Mouse (Mus musculus): Measurements from ENCODE around the gene Gm20388. TPM values are rescaled to one million over a fixed set of nuclear protein-coding genes. Genes with fewer than 3 reads are reported as not detected.

Gene Gm20388
- polyA plus RNA-seq, 1 experiment, result 10.6 TPM

- no peak for TF ChIP-seq POLR2A (IDR thresholded peaks at IDR 0.05; ENCODE audit: borderline replicate concordance, control insufficient read depth, low read depth, low read length)
- TF ChIP-seq CTCF (IDR thresholded peaks at IDR 0.05; ENCODE audit: control insufficient read depth, insufficient read depth, low read length), result no peak
- WGBS, result 71% methylated on average over 11 of the region's 11 CpGs
- Histone ChIP-seq H3K4me1 (ENCODE audit: control insufficient read depth, insufficient read depth, low read length) (no peaks in the 10 kb centered on the region), H3K27ac (ENCODE audit: control insufficient read depth, insufficient read depth, low read depth, low read length, poor library complexity) (no peak overlapping the region), H3K4me3 (replicated peaks; ENCODE audit: control insufficient read depth, low read depth, low read length) (no peak overlapping the region)
Measured at GRCm38 (mm10) chr8:121706956-121707355, 1796.3 kb downstream of the Gm20388 start.

- TF ChIP-seq POLR2A (IDR thresholded peaks at IDR 0.05; ENCODE audit: borderline replicate concordance, control insufficient read depth, low read depth, low read length) (no peak), CTCF (IDR thresholded peaks at IDR 0.05; ENCODE audit: control insufficient read depth, insufficient read depth, low read length) (no peak)
Measured at GRCm38 (mm10) chr8:121708406-121708805, 1797.8 kb downstream of the Gm20388 start.

GRCm38 (mm10) chr8:121717502-121717901 is 1806.9 kb downstream of the Gm20388 start:
- 54% methylated on average over 14 of the region's 14 CpGs for WGBS
- Histone ChIP-seq H3K4me3 (replicated peaks; ENCODE audit: control insufficient read depth, low read depth, low read length) (no peak overlapping the region), H3K4me1 (ENCODE audit: control insufficient read depth, insufficient read depth, low read length) (no peaks in the 10 kb centered on the region), H3K27ac (ENCODE audit: control insufficient read depth, insufficient read depth, low read depth, low read length, poor library complexity) (no peak overlapping the region)
- TF ChIP-seq POLR2A (IDR thresholded peaks at IDR 0.05; ENCODE audit: borderline replicate concordance, control insufficient read depth, low read depth, low read length) (no peak), CTCF (IDR thresholded peaks at IDR 0.05; ENCODE audit: control insufficient read depth, insufficient read depth, low read length) (no peak)

More at GRCm38 (mm10) chr8:121708406-121708805, 1797.8 kb downstream of the Gm20388 start:
- Histone ChIP-seq H3K4me1 (ENCODE audit: control insufficient read depth, insufficient read depth, low read length) (no peaks in the 10 kb centered on the region), H3K27ac (ENCODE audit: control insufficient read depth, insufficient read depth, low read depth, low read length, poor library complexity) (no peak overlapping the region), H3K4me3 (replicated peaks; ENCODE audit: control insufficient read depth, low read depth, low read length) (no peak overlapping the region)
- 59% methylated on average over 6 of the region's 6 CpGs for WGBS

- H3K4me1 ChIP-seq (ENCODE audit: control insufficient read depth, insufficient read depth, low read length), result no peaks in the 10 kb centered on the region
- TF ChIP-seq CTCF (IDR thresholded peaks at IDR 0.05; ENCODE audit: control insufficient read depth, insufficient read depth, low read length) (peak; percentile 57), POLR2A (IDR thresholded peaks at IDR 0.05; ENCODE audit: borderline replicate concordance, control insufficient read depth, low read depth, low read length) (no peak)
- H3K4me3 ChIP-seq (replicated peaks; ENCODE audit: control insufficient read depth, low read depth, low read length), result no peak overlapping the region
- 31% methylated on average over 12 of the region's 12 CpGs for WGBS
- no peak overlapping the region for H3K27ac ChIP-seq (ENCODE audit: control insufficient read depth, insufficient read depth, low read depth, low read length, poor library complexity)
Measured at GRCm38 (mm10) chr8:121717982-121718425, 1807.4 kb downstream of the Gm20388 start.

- Histone ChIP-seq H3K4me1 (ENCODE audit: control insufficient read depth, insufficient read depth, low read length) (no peaks in the 10 kb centered on the region), H3K4me3 (replicated peaks; ENCODE audit: control insufficient read depth, low read depth, low read length) (no peak overlapping the region), H3K27ac (ENCODE audit: control insufficient read depth, insufficient read depth, low read depth, low read length, poor library complexity) (no peak overlapping the region)
- TF ChIP-seq CTCF (IDR thresholded peaks at IDR 0.05; ENCODE audit: control insufficient read depth, insufficient read depth, low read length) (no peak), POLR2A (IDR thresholded peaks at IDR 0.05; ENCODE audit: borderline replicate concordance, control insufficient read depth, low read depth, low read length) (no peak)
- 54% methylated on average over 6 of the region's 6 CpGs for WGBS
Measured at GRCm38 (mm10) chr8:121718925-121719324, 1808.3 kb downstream of the Gm20388 start.

- Histone ChIP-seq H3K27ac (ENCODE audit: control insufficient read depth, insufficient read depth, low read depth, low read length, poor library complexity) (no peak overlapping the region), H3K4me1 (ENCODE audit: control insufficient read depth, insufficient read depth, low read length) (no peaks in the 10 kb centered on the region), H3K4me3 (replicated peaks; ENCODE audit: control insufficient read depth, low read depth, low read length) (no peak overlapping the region)
- TF ChIP-seq CTCF (IDR thresholded peaks at IDR 0.05; ENCODE audit: control insufficient read depth, insufficient read depth, low read length) (no peak), POLR2A (IDR thresholded peaks at IDR 0.05; ENCODE audit: borderline replicate concordance, control insufficient read depth, low read depth, low read length) (no peak)
- 53% methylated on average over 6 of the region's 6 CpGs for WGBS
Measured at GRCm38 (mm10) chr8:121721072-121721471, 1810.4 kb downstream of the Gm20388 start.

- no peak overlapping the region for H3K27ac ChIP-seq (ENCODE audit: control insufficient read depth, insufficient read depth, low read depth, low read length, poor library complexity)
- 70% methylated on average over 12 of the region's 12 CpGs for WGBS
- no peaks in the 10 kb centered on the region for H3K4me1 ChIP-seq (ENCODE audit: control insufficient read depth, insufficient read depth, low read length)
- no peak overlapping the region for H3K4me3 ChIP-seq (replicated peaks; ENCODE audit: control insufficient read depth, low read depth, low read length)
- TF ChIP-seq POLR2A (IDR thresholded peaks at IDR 0.05; ENCODE audit: borderline replicate concordance, control insufficient read depth, low read depth, low read length), result no peak
- no peak for TF ChIP-seq CTCF (IDR thresholded peaks at IDR 0.05; ENCODE audit: control insufficient read depth, insufficient read depth, low read length)
Measured at GRCm38 (mm10) chr8:121723846-121724245, 1813.2 kb downstream of the Gm20388 start.

- TF ChIP-seq POLR2A (IDR thresholded peaks at IDR 0.05; ENCODE audit: borderline replicate concordance, control insufficient read depth, low read depth, low read length) (no peak), CTCF (IDR thresholded peaks at IDR 0.05; ENCODE audit: control insufficient read depth, insufficient read depth, low read length) (no peak)
Measured at GRCm38 (mm10) chr8:121727164-121727563, 1816.5 kb downstream of the Gm20388 start.

GRCm38 (mm10) chr8:121729323-121729722 is 1818.7 kb downstream of the Gm20388 start, which contains the start of gene Jph3:
Gene Jph3, plus strand, starts transcription at chr8:121729623.
- H3K4me1 ChIP-seq (ENCODE audit: control insufficient read depth, insufficient read depth, low read length), result no peaks in the 10 kb centered on the region
- 13% methylated on average over 12 of the region's 12 CpGs for WGBS
- no peak within 1 kb of the TSS for H3K27ac ChIP-seq (ENCODE audit: control insufficient read depth, insufficient read depth, low read depth, low read length, poor library complexity)
- TF ChIP-seq POLR2A (IDR thresholded peaks at IDR 0.05; ENCODE audit: borderline replicate concordance, control insufficient read depth, low read depth, low read length), result no peak
- H3K4me3 ChIP-seq (replicated peaks; ENCODE audit: control insufficient read depth, low read depth, low read length), result no peak within 1 kb of the TSS

More at GRCm38 (mm10) chr8:121727164-121727563, 1816.5 kb downstream of the Gm20388 start:
- Histone ChIP-seq H3K27ac (ENCODE audit: control insufficient read depth, insufficient read depth, low read depth, low read length, poor library complexity) (no peak overlapping the region), H3K4me1 (ENCODE audit: control insufficient read depth, insufficient read depth, low read length) (no peaks in the 10 kb centered on the region), H3K4me3 (replicated peaks; ENCODE audit: control insufficient read depth, low read depth, low read length) (no peak overlapping the region)
- WGBS, result 50% methylated on average over 3 of the region's 3 CpGs

All from bone marrow, adult 2 months (tissue).